Mouse (Mus musculus): ENCODE data around the gene Slc12a3. TPM values are rescaled to one million over a fixed set of nuclear protein-coding genes. Genes with fewer than 3 reads are reported as not detected.
A peak's percentile ranks its signal among the peaks of the same experiment; 100 is the strongest.

Slc12a3 gene
- polyA plus RNA-seq, 1 experiment: 1.2 TPM

DNA sequence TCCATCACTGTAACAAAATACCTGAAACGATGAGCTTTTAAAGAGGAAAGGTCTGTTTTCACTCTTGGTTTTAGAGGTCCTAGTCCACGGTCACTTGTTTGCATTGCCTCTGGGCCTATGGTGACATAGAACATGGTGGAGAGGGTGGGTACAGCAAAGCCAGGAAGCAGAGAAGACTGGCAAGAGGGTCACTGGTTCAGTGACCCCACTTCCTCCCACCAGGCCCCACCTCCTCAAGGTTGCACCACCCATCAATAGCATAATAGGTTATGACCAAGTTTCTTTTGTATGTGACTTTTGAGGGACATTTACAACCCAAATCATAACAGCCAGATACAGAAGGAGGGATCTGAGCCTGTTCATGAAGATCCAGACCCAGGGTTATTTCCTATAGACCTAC is 47.6 kb downstream of the Slc12a3 start:
- 58% methylated on average over 2 of the region's 2 CpGs for WGBS
- no peak overlapping the region for H3K4me3 ChIP-seq (ENCODE audit: extremely low read depth, insufficient read depth, insufficient read length)
- TF ChIP-seq CTCF (IDR thresholded peaks at IDR 0.05; ENCODE audit: extremely low read depth, insufficient read depth, insufficient read length, insufficient replicate concordance) (no peak), POLR2A (IDR thresholded peaks at IDR 0.05; ENCODE audit: low read depth, low read length) (no peak; the same call in 1 of the 2 replicates)
- peak; percentile 47 to 54 for DNase-seq (ENCODE audit: low read depth in 1 of 2, low spot score in 2 of 2)
- H3K4me1 ChIP-seq (ENCODE audit: control insufficient read depth, insufficient read depth, insufficient read length): peaks cover 52% of the 10 kb centered on the region
- H3K27ac ChIP-seq (ENCODE audit: insufficient read depth, low read length): peak overlapping the region; percentile 95
- no peaks in the 10 kb centered on the region for H3K27me3 ChIP-seq (ENCODE audit: control insufficient read depth, insufficient read depth, low read length)
- no peaks in the 10 kb centered on the region for H3K36me3 ChIP-seq (ENCODE audit: control insufficient read depth, insufficient read depth, low read length)

DNA sequence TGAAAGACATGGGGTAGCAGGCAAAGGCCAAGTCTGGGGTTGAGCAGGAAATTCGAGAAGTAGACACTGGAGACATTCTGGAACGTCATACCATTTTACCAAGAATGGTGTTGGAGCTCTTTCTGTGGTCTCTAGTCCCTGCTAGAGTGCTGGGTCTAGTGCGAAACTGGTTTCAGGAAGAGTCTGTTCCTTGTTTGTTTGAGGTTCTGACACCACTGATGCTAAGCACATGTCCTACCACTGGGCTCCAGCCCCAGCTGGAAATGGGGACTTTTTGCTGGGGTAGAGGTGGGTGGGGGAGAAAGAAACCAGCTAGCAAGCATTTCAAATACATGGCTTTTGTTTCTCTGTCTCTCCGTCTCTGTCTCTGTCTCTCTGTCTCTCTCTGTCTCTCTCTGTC is 48.0 kb downstream of the Slc12a3 start:
- Histone ChIP-seq H3K27me3 (ENCODE audit: control insufficient read depth, insufficient read depth, low read length) (no peaks in the 10 kb centered on the region), H3K36me3 (ENCODE audit: control insufficient read depth, insufficient read depth, low read length) (no peaks in the 10 kb centered on the region), H3K27ac (ENCODE audit: insufficient read depth, low read length) (peak overlapping the region; percentile 95), H3K4me1 (ENCODE audit: control insufficient read depth, insufficient read depth, insufficient read length) (peaks cover 48% of the 10 kb centered on the region), H3K4me3 (ENCODE audit: extremely low read depth, insufficient read depth, insufficient read length) (no peak overlapping the region)
- DNase-seq (ENCODE audit: low read depth in 1 of 2, low spot score in 2 of 2): peak; percentile 48 to 58
- TF ChIP-seq POLR2A (IDR thresholded peaks at IDR 0.05; ENCODE audit: low read depth, low read length): no peak
- TF ChIP-seq CTCF (IDR thresholded peaks at IDR 0.05; ENCODE audit: extremely low read depth, insufficient read depth, insufficient read length, insufficient replicate concordance): no peak
- WGBS: 60% methylated on average over 4 of the region's 4 CpGs

DNA sequence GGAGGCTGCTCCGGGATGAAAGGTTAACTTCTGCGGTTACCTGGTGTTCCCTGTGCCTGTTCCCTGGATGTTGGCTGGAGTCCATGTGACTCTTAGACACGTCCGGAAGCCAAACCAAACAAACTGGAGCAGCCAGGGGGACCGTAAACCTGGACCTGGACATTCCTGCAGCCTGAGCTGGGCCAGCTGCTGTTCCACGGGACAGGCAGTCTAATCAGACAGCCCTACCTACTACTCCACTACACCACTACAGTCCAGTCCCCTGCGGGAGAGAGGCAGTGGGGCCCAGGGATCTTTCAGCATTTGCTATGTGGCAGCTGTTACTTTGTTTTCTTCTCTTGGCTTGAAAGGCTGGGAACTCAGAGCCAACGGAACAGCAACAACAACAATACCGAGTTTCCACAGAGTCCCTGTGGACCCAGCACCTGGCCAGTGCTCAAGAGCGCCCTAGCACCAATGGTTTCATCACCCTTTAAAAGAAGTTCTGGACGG is 48.8 kb downstream of the Slc12a3 start:
- Histone ChIP-seq H3K27ac (ENCODE audit: insufficient read depth, low read length) (peak overlapping the region; percentile 95), H3K4me1 (ENCODE audit: control insufficient read depth, insufficient read depth, insufficient read length) (peaks cover 41% of the 10 kb centered on the region), H3K4me3 (ENCODE audit: extremely low read depth, insufficient read depth, insufficient read length) (no peak overlapping the region), H3K36me3 (ENCODE audit: control insufficient read depth, insufficient read depth, low read length) (no peaks in the 10 kb centered on the region), H3K27me3 (ENCODE audit: control insufficient read depth, insufficient read depth, low read length) (no peaks in the 10 kb centered on the region)
- TF ChIP-seq POLR2A (IDR thresholded peaks at IDR 0.05; ENCODE audit: low read depth, low read length) (no peak), CTCF (IDR thresholded peaks at IDR 0.05; ENCODE audit: extremely low read depth, insufficient read depth, insufficient read length, insufficient replicate concordance) (no peak)
- 66% methylated on average over 11 of the region's 11 CpGs for WGBS
- no peak for DNase-seq (ENCODE audit: low read depth in 1 of 2, low spot score in 2 of 2)

DNA sequence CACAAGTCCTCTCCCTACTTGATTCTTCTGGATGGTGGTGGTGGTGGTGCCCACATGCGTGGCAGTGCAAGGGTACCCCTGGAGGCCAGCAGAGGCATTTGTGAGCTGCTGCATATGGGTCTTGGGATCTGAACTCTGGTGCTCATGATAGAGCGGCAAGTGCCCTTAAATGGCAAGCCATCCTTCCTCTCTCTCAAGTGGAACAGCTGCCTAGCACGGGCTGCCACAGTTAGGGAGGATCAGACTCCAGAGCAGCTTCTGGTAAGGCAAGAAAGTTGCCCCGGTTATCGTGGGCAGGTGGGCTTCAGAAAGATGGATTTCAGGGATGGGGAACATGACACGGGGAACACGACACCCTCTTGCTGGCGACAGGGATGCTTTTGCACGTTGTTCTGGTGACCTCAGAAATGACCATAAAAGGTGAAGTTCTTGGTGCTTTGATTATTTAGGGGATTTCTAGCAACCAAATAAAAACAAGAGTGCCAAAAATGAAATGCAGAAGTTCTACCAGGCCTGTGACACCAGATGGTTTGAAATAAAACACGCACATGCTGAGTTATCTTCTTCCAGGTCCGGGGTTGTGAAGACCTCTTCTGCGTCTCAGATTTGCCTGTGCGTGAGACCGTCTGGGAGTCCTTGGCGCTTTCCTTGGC is 49.9 kb downstream of the Slc12a3 start:
- Histone ChIP-seq H3K36me3 (ENCODE audit: control insufficient read depth, insufficient read depth, low read length) (no peaks in the 10 kb centered on the region), H3K27ac (ENCODE audit: insufficient read depth, low read length) (peak overlapping the region; percentile 94), H3K4me3 (ENCODE audit: extremely low read depth, insufficient read depth, insufficient read length) (no peak overlapping the region), H3K4me1 (ENCODE audit: control insufficient read depth, insufficient read depth, insufficient read length) (peaks cover 37% of the 10 kb centered on the region), H3K27me3 (ENCODE audit: control insufficient read depth, insufficient read depth, low read length) (no peaks in the 10 kb centered on the region)
- WGBS: 46% methylated on average over 15 of the region's 15 CpGs
- TF ChIP-seq CTCF (IDR thresholded peaks at IDR 0.05; ENCODE audit: extremely low read depth, insufficient read depth, insufficient read length, insufficient replicate concordance) (peak; percentile 50; the same call in 1 of the 2 replicates), POLR2A (IDR thresholded peaks at IDR 0.05; ENCODE audit: low read depth, low read length) (no peak)
- peak; percentile 49 to 62 for DNase-seq (ENCODE audit: low read depth in 1 of 2, low spot score in 2 of 2)

DNA sequence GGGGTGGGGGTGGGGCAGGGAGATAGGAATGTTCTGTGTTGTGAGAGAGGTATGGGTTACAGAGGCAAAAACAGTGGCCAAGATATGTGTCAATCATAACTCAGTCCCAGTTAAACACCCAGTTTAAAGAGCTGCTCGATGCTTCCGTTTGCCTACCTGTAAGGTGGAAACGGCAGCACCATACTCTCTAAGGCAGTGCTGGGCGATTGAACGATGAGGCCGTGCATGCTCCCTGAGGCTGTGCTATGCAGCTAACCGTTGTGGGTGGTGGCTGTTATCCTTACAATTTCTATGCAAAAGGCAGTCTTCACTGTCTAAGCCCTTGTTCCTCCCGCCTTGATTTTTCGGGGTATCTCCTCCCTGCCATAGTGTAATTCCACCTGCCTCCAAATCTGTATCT is 50.7 kb downstream of the Slc12a3 start:
- Histone ChIP-seq H3K36me3 (ENCODE audit: control insufficient read depth, insufficient read depth, low read length) (no peaks in the 10 kb centered on the region), H3K4me3 (ENCODE audit: extremely low read depth, insufficient read depth, insufficient read length) (no peak overlapping the region), H3K4me1 (ENCODE audit: control insufficient read depth, insufficient read depth, insufficient read length) (peaks cover 37% of the 10 kb centered on the region), H3K27ac (ENCODE audit: insufficient read depth, low read length) (no peak overlapping the region; the same call in 1 of the 2 replicates), H3K27me3 (ENCODE audit: control insufficient read depth, insufficient read depth, low read length) (no peaks in the 10 kb centered on the region)
- TF ChIP-seq POLR2A (IDR thresholded peaks at IDR 0.05; ENCODE audit: low read depth, low read length) (no peak), CTCF (IDR thresholded peaks at IDR 0.05; ENCODE audit: extremely low read depth, insufficient read depth, insufficient read length, insufficient replicate concordance) (no peak)
- 95% methylated on average over 9 of the region's 9 CpGs for WGBS
- DNase-seq (ENCODE audit: low read depth in 1 of 2, low spot score in 2 of 2): no peak

DNA sequence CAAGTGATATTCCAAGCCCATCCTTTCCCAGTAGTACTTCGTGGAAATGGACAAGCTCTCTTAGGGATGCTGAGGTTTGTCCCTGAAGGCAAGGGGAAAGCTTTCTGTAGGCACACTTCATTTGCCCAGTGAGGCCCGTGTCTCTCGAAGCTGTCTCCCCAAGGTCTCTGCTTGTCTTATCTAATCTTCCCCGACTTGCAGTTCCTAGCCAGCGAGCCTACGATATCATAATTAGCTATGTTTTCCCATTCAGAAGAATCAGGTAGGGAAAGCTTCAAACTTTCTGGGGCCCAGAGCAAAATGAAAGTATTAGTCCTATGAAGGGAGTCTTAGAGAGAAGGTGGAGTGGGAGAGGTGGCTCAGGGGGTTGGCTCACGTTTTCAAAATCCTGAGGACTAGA is 55.2 kb downstream of the Slc12a3 start:
- peaks cover 12% of the 10 kb centered on the region; the same call in 1 of the 2 replicates for H3K4me1 ChIP-seq (ENCODE audit: control insufficient read depth, insufficient read depth, insufficient read length)
- no peak for TF ChIP-seq POLR2A (IDR thresholded peaks at IDR 0.05; ENCODE audit: low read depth, low read length)
- no peak for TF ChIP-seq CTCF (IDR thresholded peaks at IDR 0.05; ENCODE audit: extremely low read depth, insufficient read depth, insufficient read length, insufficient replicate concordance)

More for the DNA sequence above, 55.2 kb downstream of the Slc12a3 start:
- WGBS: 84% methylated on average over 7 of the region's 7 CpGs
- no peak for DNase-seq (ENCODE audit: low read depth in 1 of 2, low spot score in 2 of 2)
- no peak overlapping the region for H3K27ac ChIP-seq (ENCODE audit: insufficient read depth, low read length)
- no peaks in the 10 kb centered on the region for H3K36me3 ChIP-seq (ENCODE audit: control insufficient read depth, insufficient read depth, low read length)
- H3K27me3 ChIP-seq (ENCODE audit: control insufficient read depth, insufficient read depth, low read length): no peaks in the 10 kb centered on the region
- no peak overlapping the region for H3K4me3 ChIP-seq (ENCODE audit: extremely low read depth, insufficient read depth, insufficient read length)

All from spleen, adult 2 months (tissue).